Mouse (Mus musculus) midbrain, embryonic 13.5 days (tissue): ENCODE data around the gene Ikbip. TPM values are rescaled to one million over a fixed set of nuclear protein-coding genes. Genes with fewer than 3 reads are reported as not detected.

Experiments used
- ATAC-seq: fragments of 200-750 bp; cut with Nextera tagmentation; 2 replicates; pipeline ENCODE4 v1.8.0; 2017; ENCODE audit warnings: mild to moderate bottlenecking, moderate TSS enrichment, moderate library complexity
- H3K27ac ChIP-seq: fragments of 300-500 bp; sonication (generic); 2 replicates; pipeline ENCODE4 v1.5.1; 2015; ENCODE audit warnings: inconsistent platforms, mild to moderate bottlenecking, moderate library complexity
- H3K27me3 ChIP-seq: fragments of 300-500 bp; sonication (generic); 2 replicates; pipeline ENCODE4 v1.6.1; 2015; ENCODE audit warnings: mild to moderate bottlenecking, inconsistent platforms
- H3K36me3 ChIP-seq: fragments of 300-500 bp; sonication (generic); 2 replicates; pipeline ENCODE4 v1.6.1; 2015; ENCODE audit warnings: mild to moderate bottlenecking, inconsistent platforms
- H3K4me1 ChIP-seq: fragments of 300-500 bp; sonication (generic); replicated peaks from 2 replicates; pipeline ENCODE4 v1.6.1; 2015; ENCODE audit warnings: inconsistent platforms
- H3K4me2 ChIP-seq: fragments of 300-500 bp; sonication (generic); replicated peaks from 2 replicates; pipeline ENCODE4 v1.6.1; 2015; ENCODE audit warnings: moderate library complexity, mild to moderate bottlenecking, inconsistent platforms
- H3K4me3 ChIP-seq: fragments of 300-500 bp; sonication (generic); replicated peaks from 2 replicates; pipeline ENCODE4 v1.5.1; 2015; ENCODE audit warnings: mild to moderate bottlenecking, inconsistent platforms
- H3K9ac ChIP-seq: fragments of 300-500 bp; sonication (generic); replicated peaks from 2 replicates; pipeline ENCODE4 v1.6.1; 2015; ENCODE audit warnings: mild to moderate bottlenecking, inconsistent platforms
- H3K9me3 ChIP-seq: fragments of 300-500 bp; sonication (generic); 2 replicates; pipeline ENCODE4 v1.6.1; 2016; ENCODE audit warnings: mild to moderate bottlenecking, inconsistent platforms
- WGBS: fragments of 180-500 bp; shearing (Covaris S2); methylation state at CpG from one replicate; pipeline ENCODE4 v1.1.7; 2015; 5-methylcytosine and 5-hydroxymethylcytosine counted together
- polyA plus RNA-seq: library from polyadenylated mRNA; unstranded; fragments of >200 nt; fragmentation: Nextera tagmentation; extraction: Ambion mirVana; gene quantifications from 2 replicates; pipeline ENCODE4 v1.2.1, GENCODE M21; 2015

Gene Ikbip
- polyA plus RNA-seq: 15.9 and 18.7 TPM in 2 replicates

- Histone ChIP-seq H3K4me3 (peak within 1 kb of the TSS; percentile 91), H3K4me2 (peak within 1 kb of the TSS; percentile 62), H3K27ac (peak within 1 kb of the TSS; percentile 90), H3K9ac (peak within 1 kb of the TSS; percentile 89), H3K27me3 (no peaks in the 10 kb centered on the region), H3K9me3 (no peaks in the 10 kb centered on the region), H3K4me1 (peaks cover 16% of the 10 kb centered on the region), H3K36me3 (peaks cover 6% of the 10 kb centered on the region; the same call in 1 of the 2 replicates)
- ATAC-seq: peak; percentile 97
- WGBS: under 1% methylated on average over 80 of the region's 87 CpGs
Measured at GRCm38 (mm10) chr10:91082550-91083392, at the start of gene Ikbip, which contains the start of gene Apaf1. TSS of gene Ikbip (plus strand) at chr10:91082940. TSS of gene Apaf1 (minus strand) at chr10:91082770.

- H3K4me1 ChIP-seq: no peaks in the 10 kb centered on the region
- no peak overlapping the region for H3K4me2 ChIP-seq
- no peaks in the 10 kb centered on the region for H3K27me3 ChIP-seq
- peaks cover 32% of the 10 kb centered on the region for H3K36me3 ChIP-seq
- peak; percentile 67 for ATAC-seq
- H3K4me3 ChIP-seq: no peak overlapping the region
- H3K27ac ChIP-seq: no peak overlapping the region
- WGBS: 23% methylated on average over 8 of the region's 8 CpGs
- no peaks in the 10 kb centered on the region for H3K9me3 ChIP-seq
- no peak overlapping the region for H3K9ac ChIP-seq
Measured at GRCm38 (mm10) chr10:91033942-91034341, 48.8 kb upstream of the Ikbip start.

- peaks cover 64% of the 10 kb centered on the region for H3K36me3 ChIP-seq
Measured at GRCm38 (mm10) chr10:91049696-91050095, 33.0 kb upstream of the Ikbip start.

GRCm38 (mm10) chr10:91051156-91051555 is 31.6 kb upstream of the Ikbip start:
- Histone ChIP-seq H3K9ac (no peak overlapping the region), H3K4me3 (no peak overlapping the region), H3K27me3 (no peaks in the 10 kb centered on the region), H3K36me3 (peaks cover 72% of the 10 kb centered on the region), H3K27ac (no peak overlapping the region), H3K9me3 (no peaks in the 10 kb centered on the region), H3K4me2 (no peak overlapping the region), H3K4me1 (no peaks in the 10 kb centered on the region)
- no peak for ATAC-seq
- WGBS: 93% methylated on average over 3 of the region's 3 CpGs

More at GRCm38 (mm10) chr10:91049696-91050095, 33.0 kb upstream of the Ikbip start:
- H3K4me1 ChIP-seq: no peaks in the 10 kb centered on the region
- 94% methylated on average over 4 of the region's 4 CpGs for WGBS
- no peak overlapping the region for H3K27ac ChIP-seq
- ATAC-seq: no peak
- H3K4me3 ChIP-seq: no peak overlapping the region
- H3K4me2 ChIP-seq: no peak overlapping the region
- no peak overlapping the region for H3K9ac ChIP-seq
- H3K27me3 ChIP-seq: no peaks in the 10 kb centered on the region
- no peaks in the 10 kb centered on the region for H3K9me3 ChIP-seq

- Histone ChIP-seq H3K27ac (no peak overlapping the region), H3K4me1 (no peaks in the 10 kb centered on the region), H3K4me3 (no peak overlapping the region), H3K27me3 (no peaks in the 10 kb centered on the region), H3K9ac (no peak overlapping the region), H3K9me3 (no peaks in the 10 kb centered on the region), H3K36me3 (peaks cover 58% of the 10 kb centered on the region), H3K4me2 (no peak overlapping the region)
- no peak for ATAC-seq
Measured at GRCm38 (mm10) chr10:91052734-91053133, 30.0 kb upstream of the Ikbip start.

- peak; percentile 58; the same call in 1 of the 2 replicates for ATAC-seq
- H3K4me3 ChIP-seq: no peak overlapping the region
- 42% methylated on average over 5 of the region's 5 CpGs for WGBS
- H3K4me2 ChIP-seq: no peak overlapping the region
- no peaks in the 10 kb centered on the region for H3K27me3 ChIP-seq
- H3K9ac ChIP-seq: no peak overlapping the region
- no peaks in the 10 kb centered on the region for H3K9me3 ChIP-seq
- peaks cover 44% of the 10 kb centered on the region for H3K36me3 ChIP-seq
- no peaks in the 10 kb centered on the region for H3K4me1 ChIP-seq
- no peak overlapping the region for H3K27ac ChIP-seq
Measured at GRCm38 (mm10) chr10:91060742-91061141, 22.0 kb upstream of the Ikbip start.

GRCm38 (mm10) chr10:91062355-91062754 is 20.4 kb upstream of the Ikbip start:
- no peak for ATAC-seq
- H3K27me3 ChIP-seq: no peaks in the 10 kb centered on the region
- H3K9ac ChIP-seq: no peak overlapping the region
- H3K4me1 ChIP-seq: no peaks in the 10 kb centered on the region
- H3K4me2 ChIP-seq: no peak overlapping the region
- 95% methylated on average over 6 of the region's 6 CpGs for WGBS
- no peak overlapping the region for H3K4me3 ChIP-seq
- H3K27ac ChIP-seq: no peak overlapping the region
- H3K36me3 ChIP-seq: peaks cover 55% of the 10 kb centered on the region
- H3K9me3 ChIP-seq: no peaks in the 10 kb centered on the region

- Histone ChIP-seq H3K9ac (no peak overlapping the region), H3K4me1 (no peaks in the 10 kb centered on the region), H3K9me3 (no peaks in the 10 kb centered on the region), H3K4me3 (no peak overlapping the region), H3K27ac (no peak overlapping the region), H3K36me3 (peaks cover 52% of the 10 kb centered on the region), H3K4me2 (no peak overlapping the region), H3K27me3 (no peaks in the 10 kb centered on the region)
- ATAC-seq: no peak
- 44% methylated on average over 1 of the region's 1 CpGs for WGBS
Measured at GRCm38 (mm10) chr10:91071768-91072167, 11.0 kb upstream of the Ikbip start.

- no peak overlapping the region for H3K27ac ChIP-seq
- H3K27me3 ChIP-seq: no peaks in the 10 kb centered on the region
- no peak for ATAC-seq
- no peak overlapping the region for H3K4me2 ChIP-seq
- H3K9me3 ChIP-seq: no peaks in the 10 kb centered on the region
- no peak overlapping the region for H3K9ac ChIP-seq
- H3K4me1 ChIP-seq: no peaks in the 10 kb centered on the region
- WGBS: 90% methylated on average over 3 of the region's 3 CpGs
- H3K4me3 ChIP-seq: no peak overlapping the region
- peaks cover 54% of the 10 kb centered on the region for H3K36me3 ChIP-seq
Measured at GRCm38 (mm10) chr10:91073345-91073744, 9.4 kb upstream of the Ikbip start.

- no peak for ATAC-seq
- Histone ChIP-seq H3K4me1 (peaks cover 10% of the 10 kb centered on the region), H3K4me2 (no peak overlapping the region), H3K36me3 (peaks cover 44% of the 10 kb centered on the region), H3K27me3 (no peaks in the 10 kb centered on the region), H3K9me3 (no peaks in the 10 kb centered on the region), H3K4me3 (no peak overlapping the region), H3K27ac (no peak overlapping the region), H3K9ac (no peak overlapping the region)
- WGBS: 93% methylated on average over 2 of the region's 2 CpGs
Measured at GRCm38 (mm10) chr10:91076667-91077066, 6.1 kb upstream of the Ikbip start.

GRCm38 (mm10) chr10:91080540-91080939 is 2.2 kb upstream of the Ikbip start:
- Histone ChIP-seq H3K27ac (no peak overlapping the region), H3K4me2 (no peak overlapping the region), H3K9ac (no peak overlapping the region), H3K9me3 (no peaks in the 10 kb centered on the region), H3K27me3 (no peaks in the 10 kb centered on the region), H3K36me3 (peaks cover 27% of the 10 kb centered on the region), H3K4me3 (no peak overlapping the region), H3K4me1 (peaks cover 16% of the 10 kb centered on the region)
- WGBS: 92% methylated on average over 5 of the region's 5 CpGs
- ATAC-seq: no peak

GRCm38 (mm10) chr10:91081959-91082507 is 707 bp upstream of the Ikbip start:
- Histone ChIP-seq H3K9ac (peak overlapping the region; percentile 89), H3K4me3 (peak overlapping the region; percentile 91), H3K36me3 (peaks cover 13% of the 10 kb centered on the region), H3K4me1 (peaks cover 16% of the 10 kb centered on the region), H3K9me3 (no peaks in the 10 kb centered on the region), H3K27ac (peak overlapping the region; percentile 90), H3K4me2 (peak overlapping the region; percentile 62), H3K27me3 (no peaks in the 10 kb centered on the region)
- peak; percentile 71; the same call in 1 of the 2 replicates for ATAC-seq
- under 1% methylated on average over 27 of the region's 27 CpGs for WGBS
